31 mouse cellular contexts compared by ENCODE assay signal in genomic region chr6:117617168-117617567, GRCm38 (mm10).
DNase-seq lines count a peak whose midpoint lies in the region; ATAC-seq and TF ChIP-seq lines count a peak whose summit lies in the region.
"Had no signal": no experiment of that assay in that cellular context is flagged by ENCODE, and none has a peak within 500 bp of the region (broad histone marks: within the 10 kb centered on the region; RNA-seq: fewer than 3 reads in every experiment).

No protein-coding gene starts in this region.

- no peak overlapping the region for H3K27ac ChIP-seq in heart, embryonic 14.5 days (replicated peaks in 1 of 2; ENCODE audit: control insufficient read depth in 1 of 2, insufficient read depth in 1 of 2, low read depth in 2 of 2, low read length in 2 of 2)
- H3K27ac ChIP-seq in heart, adult 2 months, result no peak overlapping the region
- H3K27ac ChIP-seq in lung, postnatal 0 days (ENCODE audit: low read length), result no peak overlapping the region
- H3K27ac ChIP-seq: embryonic facial prominence, embryonic 13.5 days; forebrain, embryonic 10.5 days; forebrain, embryonic 15.5 days; heart, embryonic 15.5 days; hindbrain, embryonic 12.5 days; hindbrain, postnatal 0 days; limb, embryonic 15.5 days; liver, embryonic 13.5 days; lung, embryonic 15.5 days; midbrain, embryonic 10.5 days; midbrain, embryonic 15.5 days had no signal

- intact Hi-C loops in heart, adult 2 months (cut with DNase I), result no loop called here

- no peaks in the 10 kb centered on the region for H3K79me2 ChIP-seq in heart, adult 2 months (replicated peaks; ENCODE audit: control insufficient read depth, insufficient read depth, low read length)

- no peak for TF ChIP-seq POLR2A in heart, adult 2 months (IDR thresholded peaks at IDR 0.05; ENCODE audit: insufficient read depth, low read depth, low read length)
- TF ChIP-seq POLR2A in lung, adult 2 months (IDR thresholded peaks at IDR 0.05; ENCODE audit: borderline replicate concordance, extremely low read depth, low read depth, low read length), result no peak

- no peak for TF ChIP-seq CTCF in heart, adult 2 months (IDR thresholded peaks at IDR 0.05)
- no peak for TF ChIP-seq CTCF in lung, postnatal 0 days (IDR thresholded peaks at IDR 0.05)
- no peak for TF ChIP-seq CTCF in lung, adult 2 months (IDR thresholded peaks at IDR 0.05; ENCODE audit: insufficient read depth, low read length)

- H3K9ac ChIP-seq in heart, embryonic 14.5 days (ENCODE audit: low read length), result no peak overlapping the region
- no peak overlapping the region for H3K9ac ChIP-seq in heart, adult 2 months (ENCODE audit: low read depth, low read length)
- H3K9ac ChIP-seq in lung, postnatal 0 days (replicated peaks; ENCODE audit: low read depth), result no peak overlapping the region
- H3K9ac ChIP-seq: embryonic facial prominence, embryonic 13.5 days; forebrain, embryonic 15.5 days; heart, embryonic 15.5 days; hindbrain, embryonic 12.5 days; limb, embryonic 15.5 days; liver, embryonic 13.5 days; lung, embryonic 15.5 days; midbrain, embryonic 15.5 days had no signal

- WGBS in heart, embryonic 14.5 days, result 6% methylated on average over 6 of the region's 6 CpGs
- 35% methylated on average over 6 of the region's 6 CpGs for WGBS in heart, adult 2 months
- 19% methylated on average over 6 of the region's 6 CpGs for WGBS in lung, postnatal 0 days
- WGBS in lung, adult 2 months, result 25% methylated on average over 6 of the region's 6 CpGs

- no peaks in the 10 kb centered on the region for H3K36me3 ChIP-seq in heart, embryonic 14.5 days (ENCODE audit: control insufficient read depth, insufficient read depth, low read length)
- H3K36me3 ChIP-seq in heart, adult 2 months (ENCODE audit: control insufficient read depth, insufficient read depth, low read length), result no peaks in the 10 kb centered on the region
- H3K36me3 ChIP-seq in lung, postnatal 0 days (ENCODE audit: insufficient read depth, low read length), result no peaks in the 10 kb centered on the region
- H3K36me3 ChIP-seq: embryonic facial prominence, embryonic 13.5 days; forebrain, embryonic 10.5 days; forebrain, embryonic 15.5 days; heart, embryonic 15.5 days; hindbrain, embryonic 12.5 days; limb, embryonic 15.5 days; liver, embryonic 13.5 days; lung, embryonic 15.5 days; midbrain, embryonic 10.5 days; midbrain, embryonic 15.5 days had no signal

- H3K4me3 ChIP-seq in heart, embryonic 14.5 days (ENCODE audit: control insufficient read depth in 1 of 2, insufficient read depth in 1 of 2, low read depth in 1 of 2, low read length in 2 of 2), result no peak overlapping the region
- H3K4me3 ChIP-seq in heart, adult 2 months, result no peak overlapping the region
- H3K4me3 ChIP-seq in lung, postnatal 0 days (ENCODE audit: low read depth, low read length), result no peak overlapping the region
- H3K4me3 ChIP-seq in lung, adult 2 months (replicated peaks; ENCODE audit: extremely low read depth, low read depth, low read length), result no peak overlapping the region
- H3K4me3 ChIP-seq: embryonic facial prominence, embryonic 13.5 days; forebrain, embryonic 10.5 days; forebrain, embryonic 15.5 days; heart, embryonic 15.5 days; hindbrain, embryonic 12.5 days; limb, embryonic 15.5 days; liver, embryonic 13.5 days; lung, embryonic 15.5 days; midbrain, embryonic 10.5 days; midbrain, embryonic 15.5 days had no signal

- DNase-seq in heart, adult 2 months, result no peak
- DNase-seq in lung, postnatal 0 days (ENCODE audit: low spot score), result peak; percentile 28
- DNase-seq in lung, adult 2 months, result no peak
- peak; percentile 36 for DNase-seq in 3T3-L1 (ENCODE audit: low read depth, low spot score)
- peak; percentile 43 for DNase-seq in heart, postnatal 4 days
- DNase-seq: adrenal gland, adult 2 months; adrenal gland, postnatal 36 days; cerebellum, adult 18-20 months; cerebellum, postnatal 10 days; gastrocnemius, postnatal 36 days; kidney, adult 9 months; kidney, postnatal 10 days; layer of hippocampus, postnatal 36 days; left cerebral cortex, postnatal 4 days; liver, embryonic 13.5 days; right cerebral cortex, postnatal 4 days; thymus, adult 2 months; thymus, postnatal 36 days had no signal

- TF ChIP-seq EP300 in heart, adult 2 months (IDR thresholded peaks at IDR 0.05; ENCODE audit: insufficient read depth, low read depth, low read length), result no peak
- TF ChIP-seq EP300 in lung, postnatal 0 days (IDR thresholded peaks at IDR 0.05), result no peak

- peaks cover 71% of the 10 kb centered on the region for H3K27me3 ChIP-seq in heart, embryonic 14.5 days (ENCODE audit: control insufficient read depth, insufficient read depth, low read length)
- 0 out of 2 replicates have a peak, but pooled peaks cover 1% of the 10 kb centered on the region for H3K27me3 ChIP-seq in heart, adult 2 months (ENCODE audit: control insufficient read depth, insufficient read depth, low read length)
- H3K27me3 ChIP-seq in lung, postnatal 0 days (replicated peaks; ENCODE audit: insufficient read depth, low read length), result no peaks in the 10 kb centered on the region
- H3K27me3 ChIP-seq: embryonic facial prominence, embryonic 13.5 days; forebrain, embryonic 15.5 days; hindbrain, embryonic 12.5 days; limb, embryonic 15.5 days; liver, embryonic 13.5 days; lung, embryonic 15.5 days; midbrain, embryonic 15.5 days had no signal

- peaks cover 11 to 18% of the 10 kb centered on the region in 2 experiments for H3K4me1 ChIP-seq in heart, embryonic 14.5 days (ENCODE audit: control insufficient read depth in 2 of 2, insufficient read depth in 2 of 2, low read length in 2 of 2)
- peaks cover 2% of the 10 kb centered on the region; the same call in 1 of the 2 replicates for H3K4me1 ChIP-seq in heart, adult 2 months (ENCODE audit: control insufficient read depth, insufficient read depth, low read length)
- H3K4me1 ChIP-seq in lung, postnatal 0 days (ENCODE audit: insufficient read depth, low read depth, low read length), result no peaks in the 10 kb centered on the region
- H3K4me1 ChIP-seq in lung, adult 2 months (ENCODE audit: control insufficient read depth, insufficient read depth, low read length), result no peaks in the 10 kb centered on the region
- H3K4me1 ChIP-seq: forebrain, embryonic 15.5 days; hindbrain, embryonic 12.5 days; liver, embryonic 13.5 days; midbrain, embryonic 15.5 days had no signal

- ATAC-seq in heart, embryonic 14.5 days (ENCODE audit: insufficient number of reproducible peaks, insufficient read depth, low FRiP score, low read depth), result 0 out of 2 replicates have a peak, but pooled peaks have one; percentile 69
- no peak for ATAC-seq in lung, postnatal 0 days
- ATAC-seq: activated CD4-positive, CD25-positive, alpha-beta regulatory T cell, adult 4 months; forebrain, embryonic 15.5 days; hindbrain, postnatal 0 days; intestine, postnatal 0 days; midbrain, embryonic 15.5 days had no signal

- H3K9me3 ChIP-seq in heart, embryonic 14.5 days (ENCODE audit: control insufficient read depth, low read length), result no peaks in the 10 kb centered on the region
- H3K9me3 ChIP-seq in lung, postnatal 0 days (ENCODE audit: low read length), result no peaks in the 10 kb centered on the region
- H3K9me3 ChIP-seq: embryonic facial prominence, embryonic 13.5 days; forebrain, embryonic 10.5 days; forebrain, embryonic 15.5 days; heart, embryonic 15.5 days; hindbrain, embryonic 12.5 days; limb, embryonic 15.5 days; liver, embryonic 13.5 days; lung, embryonic 15.5 days; midbrain, embryonic 10.5 days; midbrain, embryonic 15.5 days had no signal

- H3K4me2 ChIP-seq in heart, embryonic 14.5 days (ENCODE audit: low read length), result peak overlapping the region; percentile 31; the same call in 1 of the 2 replicates
- H3K4me2 ChIP-seq in lung, postnatal 0 days (replicated peaks; ENCODE audit: low read depth, low read length), result no peak overlapping the region
- H3K4me2 ChIP-seq: embryonic facial prominence, embryonic 13.5 days; forebrain, embryonic 15.5 days; heart, embryonic 15.5 days; hindbrain, embryonic 12.5 days; limb, embryonic 15.5 days; liver, embryonic 13.5 days; lung, embryonic 15.5 days; midbrain, embryonic 15.5 days had no signal

Comparison
In these comparisons a context has a peak if more than half of its experiments do, and no peak if none do; other contexts are left out.
1. DNase-seq: peak in lung, postnatal 0 days (single experiment), 3T3-L1 (single experiment) and heart, postnatal 4 days (single experiment); none in heart, adult 2 months (0 of 2) and lung, adult 2 months (single experiment).